Mouse (Mus musculus): Measurements from ENCODE around the gene Zfp668. TPM values are rescaled to one million over a fixed set of nuclear protein-coding genes. Genes with fewer than 3 reads are reported as not detected.

Zfp668 gene
- polyA plus RNA-seq, 1 experiment from 2014 or later, result 9.7 TPM

DNA sequence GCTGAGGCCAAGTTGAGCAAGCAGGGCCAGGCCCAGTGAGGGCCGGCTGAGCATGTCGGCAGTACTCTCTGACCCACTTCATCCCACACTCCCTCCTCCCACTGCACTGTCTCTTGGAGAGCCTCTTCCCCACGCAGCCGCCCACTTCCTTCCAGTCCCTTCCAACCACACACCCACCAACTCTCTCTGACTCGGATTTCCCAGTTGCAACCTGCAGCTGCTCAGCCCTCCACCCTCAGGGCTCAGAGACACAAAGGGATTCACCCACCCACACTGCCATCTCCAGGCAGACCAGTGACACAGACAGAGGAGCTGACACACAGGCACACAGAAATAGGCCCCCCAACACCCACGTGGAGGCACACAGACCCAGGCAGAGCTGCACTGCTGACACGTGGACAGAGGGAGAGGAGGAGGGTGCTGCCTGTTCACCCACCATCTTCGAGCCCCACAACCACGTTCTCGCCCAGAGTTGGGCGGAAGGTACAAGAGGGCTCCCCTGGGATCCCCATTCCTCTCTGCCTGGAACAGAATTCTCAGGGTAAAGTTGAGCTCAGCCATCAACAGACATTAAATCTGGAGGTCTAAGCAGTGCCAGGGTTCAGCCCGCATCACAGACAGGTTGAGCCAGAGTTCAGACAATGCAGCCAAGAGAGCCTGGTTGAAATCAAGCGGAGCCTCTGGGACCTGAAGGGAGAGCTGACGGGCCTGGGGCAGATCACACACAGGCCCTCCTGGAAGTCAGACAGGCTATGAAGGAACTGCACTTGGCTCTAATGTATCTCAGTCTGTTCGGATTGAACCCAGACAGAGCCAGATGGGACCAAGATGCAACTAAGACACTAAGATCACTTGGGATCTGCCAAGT, 60.4 kb downstream of the Zfp668 start:
- peaks cover 14% of the 10 kb centered on the region for H3K4me1 ChIP-seq
- WGBS, result 54% methylated on average over 15 of the region's 15 CpGs
- H3K36me3 ChIP-seq, result no peaks in the 10 kb centered on the region
- no peaks in the 10 kb centered on the region for H3K9me3 ChIP-seq
- H3K27ac ChIP-seq (replicated peaks), result no peak overlapping the region; the same call in 1 of the 2 replicates
- no peaks in the 10 kb centered on the region for H3K27me3 ChIP-seq (replicated peaks)
- no peak overlapping the region for H3K4me3 ChIP-seq
- H3K9ac ChIP-seq, result peak overlapping the region; percentile 44
- H3K4me2 ChIP-seq, result no peak overlapping the region
- 0 out of 2 replicates have a peak, but pooled peaks have one; percentile 14 for ATAC-seq (ENCODE audit: extremely low read depth, insufficient number of reproducible peaks, low FRiP score, low TSS enrichment)

GRCm38 (mm10) chr7:127815116-127815665, 61.4 kb downstream of the Zfp668 start:
- Histone ChIP-seq H3K4me3 (no peak overlapping the region), H3K36me3 (peaks cover 4% of the 10 kb centered on the region; the same call in 1 of the 2 replicates), H3K27ac (replicated peaks) (no peak overlapping the region; the same call in 1 of the 2 replicates), H3K9ac (no peak overlapping the region; the same call in 1 of the 2 replicates), H3K4me2 (no peak overlapping the region), H3K4me1 (peaks cover 14% of the 10 kb centered on the region), H3K27me3 (replicated peaks) (no peaks in the 10 kb centered on the region), H3K9me3 (no peaks in the 10 kb centered on the region)
- no peak for ATAC-seq (ENCODE audit: extremely low read depth, insufficient number of reproducible peaks, low FRiP score, low TSS enrichment)
- 85% methylated on average over 15 of the region's 15 CpGs for WGBS

GRCm38 (mm10) chr7:127814241-127814921, 62.2 kb downstream of the Zfp668 start:
- H3K4me3 ChIP-seq, result no peak overlapping the region
- no peak for ATAC-seq (ENCODE audit: extremely low read depth, insufficient number of reproducible peaks, low FRiP score, low TSS enrichment)
- peak overlapping the region; percentile 53 for H3K27ac ChIP-seq (replicated peaks)
- H3K27me3 ChIP-seq (replicated peaks), result no peaks in the 10 kb centered on the region
- 65% methylated on average over 19 of the region's 19 CpGs for WGBS
- H3K9me3 ChIP-seq, result no peaks in the 10 kb centered on the region
- H3K9ac ChIP-seq, result no peak overlapping the region
- H3K4me1 ChIP-seq, result peaks cover 14% of the 10 kb centered on the region
- H3K4me2 ChIP-seq, result 0 out of 2 replicates have a peak overlapping the region, but pooled peaks have one; percentile 14
- H3K36me3 ChIP-seq, result peaks cover 8% of the 10 kb centered on the region; the same call in 1 of the 2 replicates

DNA sequence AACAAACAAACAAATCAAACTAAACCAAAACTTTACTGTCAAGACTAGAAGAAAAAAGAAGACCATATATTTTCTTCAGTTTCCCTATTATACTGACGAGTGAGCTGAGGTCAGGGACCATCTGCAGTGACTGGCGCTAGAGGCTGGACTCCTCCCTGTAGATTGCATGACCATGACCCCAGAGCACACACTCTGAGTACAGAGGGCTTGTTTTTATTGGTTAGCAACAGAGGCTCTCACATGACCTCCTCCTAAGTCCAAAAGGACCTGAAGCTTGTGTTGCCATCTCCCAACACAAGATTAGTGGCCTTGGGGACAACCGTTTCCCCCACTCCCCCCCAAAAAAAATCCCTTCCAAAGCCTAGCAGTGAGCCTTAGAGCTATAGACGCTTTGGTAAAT, 62.8 kb downstream of the Zfp668 start:
- H3K4me3 ChIP-seq, result no peak overlapping the region
- ATAC-seq (ENCODE audit: extremely low read depth, insufficient number of reproducible peaks, low FRiP score, low TSS enrichment), result no peak
- peaks cover 8% of the 10 kb centered on the region; the same call in 1 of the 2 replicates for H3K36me3 ChIP-seq
- H3K27me3 ChIP-seq (replicated peaks), result no peaks in the 10 kb centered on the region
- 73% methylated on average over 4 of the region's 4 CpGs for WGBS
- H3K9ac ChIP-seq, result no peak overlapping the region
- H3K4me1 ChIP-seq, result peaks cover 14% of the 10 kb centered on the region
- peak overlapping the region; percentile 53 for H3K27ac ChIP-seq (replicated peaks)
- H3K4me2 ChIP-seq, result 0 out of 2 replicates have a peak overlapping the region, but pooled peaks have one; percentile 14
- no peaks in the 10 kb centered on the region for H3K9me3 ChIP-seq

Other genes with a start within 250 kb of the Zfp668 start
- gene Bcl7c, start 167.9 kb downstream of the Zfp668 start, polyA plus RNA-seq (2015; fragmentation: Nextera tagmentation; extraction: Ambion mirVana), result 30.7 and 35.8 TPM in 2 replicates
- 4.6 TPM in 2 replicates for gene Ctf1, start 164.1 kb downstream of the Zfp668 start, polyA plus RNA-seq (2015; fragmentation: Nextera tagmentation; extraction: Ambion mirVana)
- gene Ctf2, start 144.7 kb downstream of the Zfp668 start, polyA plus RNA-seq (2015; fragmentation: Nextera tagmentation; extraction: Ambion mirVana), result 0.08 TPM in 1 of 2 replicates, not detected in the other
- 1.8 and 3.0 TPM in 2 replicates for gene Fbxl19, start 132.3 kb downstream of the Zfp668 start, polyA plus RNA-seq (2015; fragmentation: Nextera tagmentation; extraction: Ambion mirVana)
- gene Orai3, start 107.0 kb downstream of the Zfp668 start, polyA plus RNA-seq (2015; fragmentation: Nextera tagmentation; extraction: Ambion mirVana), result 15.8 and 15.9 TPM in 2 replicates
- gene Setd1a, start 100.2 kb downstream of the Zfp668 start, polyA plus RNA-seq (2015; fragmentation: Nextera tagmentation; extraction: Ambion mirVana), result 12.6 and 17.0 TPM in 2 replicates
- gene Gm49388, start 91.2 kb downstream of the Zfp668 start, polyA plus RNA-seq (2015; fragmentation: Nextera tagmentation; extraction: Ambion mirVana), result not detected in 2 replicates
- gene Hsd3b7, start 76.2 kb downstream of the Zfp668 start, polyA plus RNA-seq (2015; fragmentation: Nextera tagmentation; extraction: Ambion mirVana), result 19.5 and 21.6 TPM in 2 replicates
- gene Stx4a, start 52.5 kb downstream of the Zfp668 start, polyA plus RNA-seq (2015; fragmentation: Nextera tagmentation; extraction: Ambion mirVana), result 39.2 and 48.9 TPM in 2 replicates
- gene Stx1b, start 52.3 kb downstream of the Zfp668 start, polyA plus RNA-seq (2015; fragmentation: Nextera tagmentation; extraction: Ambion mirVana), result 1.1 and 1.7 TPM in 2 replicates
- 5.6 and 6.6 TPM in 2 replicates for gene Zfp646, start 607 bp downstream of the Zfp668 start, polyA plus RNA-seq (2015; fragmentation: Nextera tagmentation; extraction: Ambion mirVana)
- gene Prss53, start 14.1 kb upstream of the Zfp668 start, polyA plus RNA-seq (2015; fragmentation: Nextera tagmentation; extraction: Ambion mirVana), result 1.4 and 1.5 TPM in 2 replicates
- gene Gm21974, start 18.6 kb upstream of the Zfp668 start, polyA plus RNA-seq (2015; fragmentation: Nextera tagmentation; extraction: Ambion mirVana), result not detected in 2 replicates
- gene Vkorc1, start 18.8 kb upstream of the Zfp668 start, polyA plus RNA-seq (2015; fragmentation: Nextera tagmentation; extraction: Ambion mirVana), result 109 and 120 TPM in 2 replicates
- 145 and 150 TPM in 2 replicates for gene Bckdk, start 27.3 kb upstream of the Zfp668 start, polyA plus RNA-seq (2015; fragmentation: Nextera tagmentation; extraction: Ambion mirVana)
- gene Kat8, start 35.7 kb upstream of the Zfp668 start, polyA plus RNA-seq (2015; fragmentation: Nextera tagmentation; extraction: Ambion mirVana), result 25.1 and 27.0 TPM in 2 replicates
- 1.6 and 1.8 TPM in 2 replicates for gene Prss8, start 53.3 kb upstream of the Zfp668 start, polyA plus RNA-seq (2015; fragmentation: Nextera tagmentation; extraction: Ambion mirVana)
- 8.4 and 8.6 TPM in 2 replicates for gene Prss36, start 69.9 kb upstream of the Zfp668 start, polyA plus RNA-seq (2015; fragmentation: Nextera tagmentation; extraction: Ambion mirVana)
- gene Fus, start 90.6 kb upstream of the Zfp668 start, polyA plus RNA-seq (2015; fragmentation: Nextera tagmentation; extraction: Ambion mirVana), result 310 and 313 TPM in 2 replicates
- gene Pycard, start 117.0 kb upstream of the Zfp668 start, polyA plus RNA-seq (2015; fragmentation: Nextera tagmentation; extraction: Ambion mirVana), result 39.1 and 42.6 TPM in 2 replicates
- 0.76 and 1.0 TPM in 2 replicates for gene Trim72, start 127.1 kb upstream of the Zfp668 start, polyA plus RNA-seq (2015; fragmentation: Nextera tagmentation; extraction: Ambion mirVana)
- gene Itgam, start 185.8 kb upstream of the Zfp668 start, polyA plus RNA-seq (2015; fragmentation: Nextera tagmentation; extraction: Ambion mirVana), result 0.31 and 0.51 TPM in 2 replicates
- gene Gm49368, start 185.9 kb upstream of the Zfp668 start, polyA plus RNA-seq (2015; fragmentation: Nextera tagmentation; extraction: Ambion mirVana), result not detected in 2 replicates